In the genomic region with DNA sequence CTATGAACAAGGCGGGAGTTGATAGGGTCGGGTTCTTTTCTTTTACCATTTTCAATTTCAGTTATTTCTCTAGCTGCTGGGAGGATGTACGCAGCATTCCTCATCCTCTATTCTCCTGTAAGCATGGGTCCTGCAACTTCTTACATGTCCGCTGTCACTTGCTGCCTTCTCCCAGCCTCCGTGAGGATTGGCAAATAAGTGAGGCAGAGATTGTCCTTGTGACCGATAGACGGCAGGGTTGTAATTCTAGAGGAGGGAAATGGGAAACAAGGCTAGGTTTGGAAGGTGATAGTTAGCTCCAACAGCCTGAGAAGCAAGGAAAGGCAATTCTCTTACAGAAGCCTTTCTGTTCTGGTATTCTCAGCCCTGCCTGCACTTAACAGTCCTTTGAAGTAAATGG, we compare ENCODE assay signal across 26 mouse cellular contexts.
A peak's percentile ranks its signal among the peaks of the same experiment; 100 is the strongest.
DNase-seq lines count a peak whose midpoint lies in the region; ATAC-seq and TF ChIP-seq lines count a peak whose summit lies in the region.
"Had no signal": no experiment of that assay in that cellular context is flagged by ENCODE, and none has a peak within 500 bp of the region (broad histone marks: within the 10 kb centered on the region; RNA-seq: fewer than 3 reads in every experiment).

No protein-coding gene starts in this region.

- 0 out of 2 replicates have a peak, but pooled peaks cover 9% of the 10 kb centered on the region for H3K4me1 ChIP-seq in kidney, embryonic 15.5 days
- no peaks in the 10 kb centered on the region for H3K4me1 ChIP-seq in lung, postnatal 0 days (ENCODE audit: insufficient read depth, low read depth, low read length)
- H3K4me1 ChIP-seq: embryonic facial prominence, embryonic 13.5 days; forebrain, embryonic 12.5 days; forebrain, embryonic 15.5 days; heart, embryonic 12.5 days; heart, embryonic 15.5 days; hindbrain, embryonic 10.5 days; hindbrain, embryonic 13.5 days; intestine, embryonic 15.5 days had no signal

- no peak overlapping the region for H3K27ac ChIP-seq in kidney, embryonic 15.5 days
- H3K27ac ChIP-seq in lung, postnatal 0 days (ENCODE audit: low read length): no peak overlapping the region
- H3K27ac ChIP-seq: embryonic facial prominence, embryonic 10.5 days; embryonic facial prominence, embryonic 13.5 days; forebrain, embryonic 12.5 days; forebrain, embryonic 15.5 days; heart, embryonic 15.5 days; hindbrain, embryonic 10.5 days; hindbrain, embryonic 13.5 days; intestine, embryonic 15.5 days had no signal

- ATAC-seq in kidney, embryonic 15.5 days (replicated peaks; ENCODE audit: low FRiP score): no peak
- ATAC-seq in lung, postnatal 0 days: no peak

- peak; percentile 24 for DNase-seq in adrenal gland, adult 2 months
- DNase-seq in adrenal gland, postnatal 25 days: no peak
- DNase-seq in kidney, adult 9 months: no peak
- no peak for DNase-seq in lung, postnatal 0 days (ENCODE audit: low spot score)
- no peak for DNase-seq in lung, postnatal 25 days (ENCODE audit: low spot score)
- DNase-seq: B cell, adult 2 months; cerebellum, adult 18-20 months; cerebellum, adult 9-10 months; cerebellum, postnatal 14 days; embryo, embryonic 11 days; gastrocnemius, postnatal 25 days; heart, adult 18-20 months; heart, postnatal 10 days; heart, postnatal 36 days had no signal

- no peaks in the 10 kb centered on the region for H3K36me3 ChIP-seq in kidney, embryonic 15.5 days
- no peaks in the 10 kb centered on the region for H3K36me3 ChIP-seq in lung, postnatal 0 days (ENCODE audit: insufficient read depth, low read length)
- H3K36me3 ChIP-seq: embryonic facial prominence, embryonic 10.5 days; embryonic facial prominence, embryonic 13.5 days; forebrain, embryonic 12.5 days; forebrain, embryonic 15.5 days; G1E; heart, embryonic 12.5 days; heart, embryonic 15.5 days; hindbrain, embryonic 10.5 days; hindbrain, embryonic 13.5 days; intestine, embryonic 15.5 days had no signal

- 54% methylated on average over 7 of the region's 7 CpGs for WGBS in kidney, embryonic 15.5 days
- WGBS in lung, postnatal 0 days: 56% methylated on average over 7 of the region's 7 CpGs

- no peaks in the 10 kb centered on the region for H3K9me3 ChIP-seq in kidney, embryonic 15.5 days (replicated peaks)
- H3K9me3 ChIP-seq in lung, postnatal 0 days (ENCODE audit: low read length): no peaks in the 10 kb centered on the region
- H3K9me3 ChIP-seq: embryonic facial prominence, embryonic 10.5 days; embryonic facial prominence, embryonic 13.5 days; forebrain, embryonic 12.5 days; forebrain, embryonic 15.5 days; G1E; heart, embryonic 12.5 days; heart, embryonic 15.5 days; hindbrain, embryonic 10.5 days; hindbrain, embryonic 13.5 days; intestine, embryonic 15.5 days had no signal

- TF ChIP-seq CTCF in lung, postnatal 0 days (IDR thresholded peaks at IDR 0.05): peak; percentile 32

- H3K9ac ChIP-seq in kidney, embryonic 15.5 days: no peak overlapping the region
- no peak overlapping the region for H3K9ac ChIP-seq in lung, postnatal 0 days (replicated peaks; ENCODE audit: low read depth)
- H3K9ac ChIP-seq: embryonic facial prominence, embryonic 13.5 days; forebrain, embryonic 12.5 days; forebrain, embryonic 15.5 days; heart, embryonic 12.5 days; heart, embryonic 15.5 days; hindbrain, embryonic 13.5 days; intestine, embryonic 15.5 days had no signal

- no peak overlapping the region for H3K4me3 ChIP-seq in kidney, embryonic 15.5 days (replicated peaks)
- H3K4me3 ChIP-seq in lung, postnatal 0 days (ENCODE audit: low read depth, low read length): no peak overlapping the region
- H3K4me3 ChIP-seq: embryonic facial prominence, embryonic 10.5 days; embryonic facial prominence, embryonic 13.5 days; erythroblast, embryonic 14.5 days; forebrain, embryonic 12.5 days; forebrain, embryonic 15.5 days; heart, embryonic 12.5 days; heart, embryonic 15.5 days; hindbrain, embryonic 10.5 days; hindbrain, embryonic 13.5 days; intestine, embryonic 15.5 days had no signal

- no peak for TF ChIP-seq EP300 in lung, postnatal 0 days (IDR thresholded peaks at IDR 0.05)

- H3K4me2 ChIP-seq in kidney, embryonic 15.5 days: peak overlapping the region; percentile 19; the same call in 1 of the 2 replicates
- H3K4me2 ChIP-seq in lung, postnatal 0 days (replicated peaks; ENCODE audit: low read depth, low read length): no peak overlapping the region
- H3K4me2 ChIP-seq: embryonic facial prominence, embryonic 13.5 days; forebrain, embryonic 12.5 days; forebrain, embryonic 15.5 days; heart, embryonic 12.5 days; heart, embryonic 15.5 days; hindbrain, embryonic 13.5 days; intestine, embryonic 15.5 days had no signal

- H3K27me3 ChIP-seq in kidney, embryonic 15.5 days: no peaks in the 10 kb centered on the region
- H3K27me3 ChIP-seq in lung, postnatal 0 days (replicated peaks; ENCODE audit: insufficient read depth, low read length): no peaks in the 10 kb centered on the region
- H3K27me3 ChIP-seq: embryonic facial prominence, embryonic 13.5 days; forebrain, embryonic 15.5 days; heart, embryonic 12.5 days; heart, embryonic 15.5 days; hindbrain, embryonic 13.5 days; intestine, embryonic 15.5 days had no signal
